Mouse (Mus musculus) left cerebral cortex, adult 11 months (tissue): Measurements from ENCODE around the gene Ldhal6b.

Experiments used
- DNase-seq: peaks from one replicate; pipeline ENCODE4 v3.0.0; 2022; ENCODE audit warnings: low spot score

Ldhal6b gene

DNA sequence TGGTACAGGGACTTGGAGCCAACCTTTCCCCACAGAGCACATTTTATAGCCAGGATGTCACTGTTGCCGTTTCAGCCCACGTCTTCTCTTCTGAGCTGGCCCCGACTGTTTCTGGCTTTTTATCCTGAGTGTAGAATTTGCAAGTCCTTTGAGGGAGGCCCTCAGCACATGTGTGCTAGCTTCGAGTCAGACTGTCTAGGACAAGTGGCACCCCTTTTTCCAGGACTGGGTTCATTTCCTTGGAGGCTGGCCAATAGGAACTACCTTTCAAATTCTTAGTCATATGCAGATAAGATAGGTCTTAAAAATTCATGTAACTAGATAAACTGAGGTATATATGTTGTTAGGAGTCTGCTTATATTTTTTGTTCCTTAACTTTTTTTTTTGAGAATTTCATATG is 8.2 kb downstream of the Ldhal6b start:
- no peak for DNase-seq

DNA sequence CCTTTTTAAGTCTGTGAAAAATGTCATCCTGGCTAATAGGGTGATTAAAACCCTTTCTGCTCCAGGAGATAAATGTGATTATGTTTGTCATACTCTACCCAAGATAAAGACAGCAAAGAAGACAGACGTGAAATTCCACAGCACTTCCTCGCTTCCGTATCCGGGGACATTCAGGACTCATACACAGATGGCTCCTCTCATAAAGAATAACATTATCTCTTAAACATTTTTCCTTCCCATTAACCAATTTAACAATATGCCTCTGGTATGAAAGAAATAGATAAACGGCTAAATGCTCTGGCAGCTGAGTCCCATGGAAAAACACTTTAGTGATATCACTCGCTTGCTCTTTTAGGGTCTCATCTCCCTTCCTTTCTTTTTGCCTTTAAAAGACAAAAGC is 11.5 kb downstream of the Ldhal6b start:
- no peak for DNase-seq

DNA sequence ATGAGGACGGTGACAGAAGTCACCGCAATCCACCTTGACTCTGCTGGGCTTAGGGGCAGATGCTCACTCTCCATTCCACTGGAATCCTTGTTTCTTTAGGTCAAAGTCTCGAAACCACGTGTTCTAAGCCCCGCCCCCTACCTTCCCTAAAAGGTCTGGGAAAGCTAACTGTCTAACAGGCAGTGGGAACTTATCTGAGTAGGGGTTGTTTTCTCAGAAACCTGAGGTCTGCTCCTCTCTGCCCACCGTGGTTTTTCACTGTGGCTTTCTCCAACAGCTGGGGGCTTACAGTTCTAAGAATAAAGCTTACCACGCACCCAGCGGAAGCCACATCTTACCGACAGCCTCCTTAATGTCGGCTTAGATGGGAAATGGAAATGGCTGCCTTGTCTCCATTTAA is 12.0 kb downstream of the Ldhal6b start:
- DNase-seq, result no peak

DNA sequence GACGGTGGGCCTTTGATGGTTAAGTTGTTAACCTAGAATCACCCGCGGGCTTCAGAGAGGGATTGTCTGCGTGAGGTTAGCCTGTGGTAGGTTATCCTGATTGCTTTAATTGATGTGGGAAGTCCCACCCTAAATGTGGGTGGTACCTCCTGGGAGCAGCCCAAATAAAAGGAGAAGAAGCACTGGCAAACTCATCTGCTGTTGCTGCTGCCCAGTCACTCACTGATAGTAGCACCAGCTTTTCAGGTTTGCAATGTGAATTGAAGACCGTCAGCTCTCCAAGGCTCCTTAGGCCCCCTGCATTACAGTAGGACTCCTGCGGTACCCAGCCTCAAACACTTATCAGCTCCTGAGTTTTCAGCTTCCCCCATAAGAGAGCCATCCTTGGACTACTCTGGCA is 14.7 kb downstream of the Ldhal6b start:
- DNase-seq, result no peak

DNA sequence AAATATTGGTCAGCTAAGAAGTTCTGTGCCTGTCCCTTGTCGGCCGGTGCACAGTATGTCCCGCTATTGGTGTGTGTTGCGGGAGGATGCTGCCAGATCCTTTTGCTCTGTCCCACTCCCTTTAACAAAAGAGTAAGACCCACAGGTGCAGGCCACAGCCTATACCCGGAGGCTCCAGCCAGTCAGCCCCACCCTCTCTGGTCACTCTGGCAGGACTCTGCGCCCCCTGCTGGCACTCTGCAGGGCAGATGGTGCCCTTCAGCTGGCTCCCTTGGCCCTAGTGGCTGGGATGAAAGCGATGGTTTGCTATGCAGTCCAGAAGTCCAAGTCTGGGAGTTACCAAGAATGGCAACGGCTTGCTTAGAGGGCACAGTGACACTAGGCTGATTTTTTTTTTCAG is 15.9 kb downstream of the Ldhal6b start:
- DNase-seq, result no peak

DNA sequence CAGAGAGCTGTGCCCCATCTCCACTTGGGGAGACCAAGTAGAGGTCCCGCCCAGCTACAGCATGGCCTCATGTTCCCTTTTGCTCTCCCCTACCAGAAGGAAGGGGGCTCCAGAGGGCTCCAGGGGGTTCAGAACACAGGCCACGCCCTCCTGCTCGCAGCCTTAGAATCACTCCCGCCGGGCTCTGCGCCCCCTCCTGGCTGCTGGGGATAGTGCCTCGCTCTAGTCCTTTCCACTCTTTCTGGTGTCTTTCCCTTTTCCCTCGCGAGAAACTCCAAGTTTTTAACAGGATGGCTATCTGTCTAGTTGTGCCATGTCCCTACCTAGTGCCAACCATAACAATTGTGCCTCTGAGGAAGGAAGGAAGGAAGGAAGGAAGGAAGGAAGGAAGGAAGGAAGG is 16.5 kb downstream of the Ldhal6b start:
- no peak for DNase-seq

DNA sequence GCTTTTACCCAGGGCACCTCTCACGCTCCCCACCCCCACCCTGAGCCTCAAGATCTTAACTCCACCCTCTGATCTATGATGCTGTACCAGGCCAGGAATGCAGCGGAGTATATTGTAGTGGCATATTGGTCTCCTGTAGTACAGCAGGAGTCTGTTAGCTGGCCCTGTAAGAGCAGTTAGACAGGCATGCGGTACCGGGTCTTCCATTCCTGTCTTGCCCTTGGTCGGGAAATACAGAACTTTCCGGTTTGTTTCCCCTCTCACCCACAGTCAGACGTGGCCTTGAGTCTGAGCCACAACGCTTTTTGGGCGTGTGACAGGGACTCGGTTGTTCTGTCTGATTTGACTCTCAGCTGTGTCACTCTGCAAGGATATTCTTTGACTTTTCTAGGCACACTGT is 17.3 kb downstream of the Ldhal6b start:
- DNase-seq, result no peak

DNA sequence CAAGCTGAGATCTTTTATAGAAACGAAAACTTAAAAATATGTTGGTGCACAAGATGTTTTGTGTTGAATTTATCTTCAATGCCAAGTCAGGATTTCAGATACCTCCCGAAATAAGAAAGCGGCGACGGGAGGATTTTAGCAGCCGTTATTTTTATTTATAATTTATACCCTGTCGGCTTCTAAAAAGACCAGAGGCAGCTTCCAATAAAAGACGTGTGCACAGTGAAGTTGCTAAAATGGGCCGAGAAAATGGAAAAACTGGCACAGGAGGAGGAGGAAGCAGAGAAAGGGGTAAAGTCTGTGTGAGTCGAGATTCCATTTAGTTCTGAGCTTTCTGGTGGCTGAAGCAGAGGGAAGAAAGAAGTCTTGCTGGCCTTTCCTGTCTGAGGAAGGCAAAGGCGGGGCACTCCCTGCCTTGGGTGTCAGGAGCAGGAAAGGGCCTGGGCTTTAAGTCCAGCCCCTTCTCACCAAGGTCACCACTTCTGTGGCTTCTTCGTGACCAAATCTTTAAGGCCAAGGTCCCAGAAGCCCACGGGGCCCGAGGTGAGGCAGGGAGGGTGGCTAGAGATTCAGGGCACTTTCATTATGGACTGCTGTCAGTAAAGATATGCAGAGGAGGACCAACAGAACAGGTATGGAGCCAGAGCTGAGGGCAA is 18.0 kb downstream of the Ldhal6b start:
- no peak for DNase-seq

DNA sequence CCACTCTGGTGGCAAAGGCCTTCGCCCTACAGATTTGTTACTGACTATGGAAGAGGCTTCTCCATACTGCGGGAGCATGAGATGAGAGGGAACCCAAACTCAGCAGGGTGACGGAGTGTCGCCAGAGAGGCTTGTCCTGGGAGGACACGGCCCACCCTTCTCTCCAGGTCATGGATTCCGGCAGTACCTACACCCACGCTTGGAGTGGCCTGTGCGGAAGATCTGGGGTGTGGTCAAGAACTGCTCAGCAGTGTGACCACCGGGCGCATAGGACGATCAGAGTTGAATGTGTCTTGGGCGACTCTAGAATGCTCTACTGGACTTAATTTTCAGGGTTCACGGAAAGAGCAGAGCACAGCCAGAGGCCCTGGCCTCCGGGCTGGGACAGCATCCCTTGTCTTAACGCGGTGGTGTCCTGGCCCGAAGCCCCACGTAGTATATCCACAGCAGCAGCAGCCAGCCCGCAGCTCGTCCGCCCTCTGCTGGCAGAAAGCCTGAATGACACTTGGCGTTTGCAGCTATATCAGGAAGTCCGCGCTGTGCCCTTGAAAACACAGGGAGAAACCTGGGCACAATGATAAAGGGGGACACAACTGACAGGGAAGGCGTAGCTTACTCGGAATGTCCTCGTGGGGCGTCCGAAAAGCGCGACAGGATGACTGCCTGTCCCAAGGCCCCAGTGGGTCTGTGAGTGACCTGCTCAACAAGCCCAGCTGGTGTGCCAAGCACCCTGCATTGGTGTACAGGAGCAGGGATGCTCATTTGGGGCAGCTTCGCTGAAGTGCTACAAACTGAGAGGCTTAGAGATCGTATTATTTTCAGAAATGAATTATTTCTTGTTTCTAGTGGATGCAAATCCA is 21.2 kb downstream of the Ldhal6b start:
- peak; percentile 75 for DNase-seq

DNA sequence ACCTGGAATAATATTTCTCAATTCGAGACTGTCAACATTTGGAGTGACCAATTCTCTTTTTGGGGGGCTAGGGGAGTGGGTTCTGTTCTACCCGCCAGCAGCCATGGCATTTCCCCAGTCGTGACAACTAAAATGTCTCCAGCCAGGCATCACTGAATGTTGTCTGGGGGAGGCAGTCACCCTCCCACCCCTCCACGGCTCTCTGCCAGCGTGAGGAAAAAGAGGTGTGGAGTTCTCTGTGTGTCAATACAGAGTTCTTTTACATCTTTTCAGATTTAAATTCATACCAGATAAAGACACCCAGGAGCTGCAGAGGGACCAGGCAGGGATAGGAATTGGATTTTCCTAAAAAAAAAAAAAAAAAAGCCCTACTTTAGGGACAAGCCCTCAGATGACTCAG is 22.4 kb downstream of the Ldhal6b start:
- DNase-seq, result no peak

DNA sequence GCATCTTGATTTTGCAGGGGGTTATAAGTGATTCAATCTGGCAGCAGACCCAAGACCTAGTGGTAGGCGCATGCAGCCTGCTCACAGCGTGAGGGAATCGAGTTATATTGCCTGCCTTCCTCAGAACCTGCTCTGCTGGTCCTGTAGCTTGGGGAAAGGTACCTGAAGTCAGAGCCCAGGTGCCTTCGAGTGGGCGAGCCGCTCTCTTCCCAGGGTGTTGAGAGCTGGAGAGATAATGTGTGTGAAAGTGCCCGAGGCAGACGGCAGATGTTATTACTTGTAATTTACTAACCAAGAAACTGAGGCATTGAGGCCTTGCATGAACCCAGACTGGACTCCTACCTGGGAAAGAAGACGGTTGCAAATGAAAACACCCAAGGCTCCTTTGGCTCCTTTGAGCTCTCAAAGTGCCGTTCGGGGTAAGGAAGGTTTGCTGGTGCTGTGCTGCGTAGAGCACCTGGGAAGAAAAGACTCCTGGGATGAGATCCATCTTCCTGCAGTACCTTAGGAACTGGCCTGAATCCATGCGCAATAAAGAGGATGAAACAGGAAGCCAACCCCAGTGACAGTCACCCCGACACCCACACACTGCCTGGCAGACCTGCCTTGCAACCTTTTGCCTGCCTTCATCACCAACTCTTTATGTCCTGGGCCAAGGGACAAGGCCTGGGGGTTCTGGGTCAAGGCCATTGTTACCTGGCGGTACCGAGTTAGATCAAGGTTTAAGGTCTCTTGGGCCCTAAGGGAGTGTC is 22.9 kb downstream of the Ldhal6b start:
- no peak for DNase-seq

DNA sequence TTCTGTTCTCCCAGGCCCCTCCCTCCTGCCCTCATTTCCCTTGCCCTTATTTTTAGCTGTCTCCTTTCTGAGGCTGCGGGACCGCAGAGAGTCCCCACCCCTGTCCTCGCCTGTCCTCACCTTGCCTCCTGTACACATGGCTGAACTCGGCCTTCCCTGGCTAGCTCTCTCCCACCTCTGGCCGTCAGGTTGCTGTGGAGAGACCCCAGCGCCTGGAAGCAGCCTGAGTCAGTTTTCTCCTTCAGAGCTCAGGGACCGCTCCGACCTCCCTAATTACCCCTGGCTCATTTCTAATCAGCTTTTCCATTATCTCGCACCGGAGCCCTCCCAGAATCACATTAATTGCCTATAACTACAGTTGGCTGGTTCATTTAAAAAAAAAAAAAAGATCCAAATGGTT is 27.9 kb downstream of the Ldhal6b start:
- DNase-seq, result no peak

DNA sequence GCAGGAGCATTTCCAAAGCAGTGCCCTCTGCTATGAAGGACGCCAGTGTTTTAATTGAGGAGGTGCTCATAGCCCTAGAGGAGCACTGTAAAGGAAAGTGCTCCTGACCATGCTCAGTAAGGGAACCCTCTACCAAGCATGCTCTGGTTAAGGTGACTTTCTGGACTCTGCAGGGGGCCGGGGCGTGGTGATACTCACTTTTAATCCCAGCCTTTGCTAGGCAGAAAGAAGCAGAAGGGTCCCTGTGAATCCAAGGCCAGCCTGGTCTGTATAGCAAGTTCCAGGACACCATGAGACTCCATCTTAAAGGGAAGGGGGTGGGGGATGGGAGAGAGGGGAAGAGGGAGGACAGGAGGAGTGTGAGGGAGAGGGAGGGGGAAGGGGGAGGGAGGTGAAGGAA is 30.2 kb downstream of the Ldhal6b start:
- no peak for DNase-seq

DNA sequence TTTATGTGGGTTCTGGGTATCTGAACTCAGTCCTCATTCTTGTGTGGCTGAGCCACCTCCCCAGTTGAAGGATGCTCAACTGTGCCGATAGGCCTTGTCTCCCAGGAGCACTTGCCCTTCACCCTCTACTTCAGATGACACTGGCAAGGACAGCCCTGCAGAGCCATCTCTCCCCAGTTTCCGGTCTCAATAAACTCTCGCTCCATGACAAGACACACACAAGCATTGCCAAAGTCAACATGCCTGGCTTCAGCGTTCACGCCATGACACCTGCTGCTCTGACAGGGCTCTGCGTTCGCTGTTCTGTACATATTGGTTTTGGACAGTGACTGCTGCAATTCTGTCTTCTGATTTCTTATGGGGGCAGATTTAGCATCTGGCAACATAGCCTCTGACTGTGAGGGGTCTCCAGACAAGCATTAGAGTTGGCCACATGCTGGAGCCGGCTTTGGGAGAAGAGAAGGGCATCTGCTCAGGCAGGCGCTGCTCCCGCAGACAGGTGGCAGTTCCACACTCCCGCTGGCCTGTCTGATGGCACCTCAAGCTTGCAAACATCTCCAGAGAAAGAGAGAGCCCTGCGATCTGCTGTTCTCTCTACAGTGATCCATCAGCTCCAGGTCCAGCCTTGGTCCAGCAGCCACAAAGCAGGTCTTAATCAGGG is 31.6 kb downstream of the Ldhal6b start:
- no peak for DNase-seq

DNA sequence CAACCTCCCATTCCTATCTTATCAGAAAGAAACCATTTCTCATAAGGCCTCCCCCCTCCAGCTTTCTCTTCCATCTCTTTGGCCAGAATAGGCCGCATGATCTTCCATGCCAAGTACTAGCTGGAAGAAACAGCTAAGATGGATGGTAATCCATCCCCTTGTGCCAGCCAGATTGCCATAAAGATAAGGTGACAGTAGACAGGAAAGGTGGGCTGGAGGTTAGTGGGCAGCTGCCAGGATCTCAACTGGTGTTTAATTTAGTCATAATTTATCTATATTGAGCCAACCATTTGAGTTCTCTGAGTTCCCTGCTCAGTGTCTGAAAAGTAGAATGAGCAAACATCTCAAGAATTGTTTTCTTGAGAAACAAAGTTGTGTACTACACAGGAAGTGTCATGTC is 32.9 kb downstream of the Ldhal6b start:
- DNase-seq, result no peak

DNA sequence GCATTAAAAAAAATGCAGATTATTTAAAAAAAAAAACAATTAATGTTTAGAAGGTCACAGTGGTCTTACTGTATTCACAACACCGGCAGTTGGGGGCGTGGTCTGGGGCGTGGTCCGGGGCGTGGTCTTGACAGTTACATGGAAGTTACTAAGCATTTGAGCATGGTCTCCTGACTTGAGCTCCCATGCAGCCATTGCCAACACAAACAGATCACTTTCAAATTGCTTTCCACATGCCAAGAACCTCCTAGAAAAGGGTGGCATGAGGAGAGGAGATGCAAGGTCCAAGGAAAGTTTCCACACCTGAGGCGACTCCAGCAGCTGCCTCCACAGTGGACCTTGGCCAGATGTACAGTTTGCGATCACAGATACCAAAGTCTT is 40.6 kb downstream of the Ldhal6b start:
- no peak for DNase-seq

DNA sequence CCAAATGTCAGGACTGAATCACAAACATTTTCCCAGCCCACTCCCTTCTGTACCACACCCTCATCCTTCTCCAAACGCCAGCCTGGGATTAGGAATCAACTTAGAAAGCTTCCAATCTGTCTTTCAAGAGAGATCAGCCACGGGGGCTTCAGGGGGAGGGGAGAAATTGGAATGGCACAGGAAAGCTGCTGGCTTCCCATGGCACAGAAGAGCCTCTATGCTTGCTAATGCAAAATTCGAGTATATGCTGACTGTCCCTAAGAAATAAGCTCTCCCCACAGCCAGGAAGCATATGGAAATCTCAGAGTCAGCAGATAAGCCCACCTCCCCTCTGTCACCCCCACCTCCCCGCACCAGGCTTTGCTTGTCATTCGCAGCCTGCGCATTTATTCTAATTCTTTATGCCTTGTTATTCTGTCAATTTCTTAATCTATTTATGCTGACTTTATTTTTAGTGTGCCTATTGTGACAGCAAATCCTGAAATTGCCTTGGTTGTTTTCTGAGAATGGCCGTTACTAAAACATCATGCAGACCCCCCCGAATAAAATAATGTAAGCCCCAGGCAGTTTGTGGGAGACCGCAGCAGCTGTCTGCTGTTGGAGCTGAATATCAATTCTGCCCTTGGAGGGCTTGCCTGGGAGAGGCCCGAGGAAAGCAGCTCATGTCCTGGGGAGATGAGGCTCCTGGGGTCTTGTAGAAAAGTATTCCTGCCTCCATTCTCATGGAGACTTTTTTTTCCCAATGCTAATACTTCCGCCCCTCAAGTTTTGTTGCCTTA is 41.2 kb downstream of the Ldhal6b start:
- no peak for DNase-seq

DNA sequence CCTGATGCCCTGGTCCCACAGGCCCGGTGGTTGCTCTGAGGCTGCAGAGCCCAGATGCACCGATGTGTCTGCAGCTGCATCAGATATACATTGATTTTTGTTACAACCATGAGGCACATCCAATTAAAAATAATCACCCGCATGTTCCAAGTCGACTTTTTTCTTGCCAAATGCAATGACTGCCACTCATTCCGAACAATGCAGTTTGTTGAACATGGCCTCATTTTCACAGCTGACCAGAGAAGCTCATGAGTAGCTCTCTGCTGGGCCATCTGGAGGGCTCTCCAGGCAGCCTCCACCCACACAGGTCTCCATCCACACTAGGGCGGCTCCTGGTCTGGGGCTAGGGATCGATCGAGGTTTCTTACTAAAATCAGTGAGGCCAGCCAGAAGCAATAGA is 45.6 kb downstream of the Ldhal6b start:
- DNase-seq, result no peak

DNA sequence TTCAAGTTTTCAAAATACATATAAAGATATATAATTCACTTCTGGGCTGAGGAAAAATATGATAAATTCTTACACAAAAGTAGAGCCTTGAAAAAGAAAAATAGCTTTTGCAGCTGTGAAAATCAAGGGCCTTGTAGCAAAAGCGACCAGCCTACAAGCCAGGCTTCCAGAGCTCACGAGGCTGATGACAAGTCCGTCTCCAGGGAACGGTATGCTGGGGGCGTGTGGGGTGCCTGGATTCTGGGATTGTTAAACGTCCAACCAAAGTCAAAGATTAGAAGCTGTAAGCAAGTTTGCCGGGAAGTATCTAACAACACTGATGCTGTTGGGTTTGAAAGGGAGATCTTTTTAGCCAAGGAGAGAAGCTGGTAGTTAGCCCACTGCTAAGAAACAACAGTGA is 47.0 kb downstream of the Ldhal6b start:
- DNase-seq, result no peak

DNA sequence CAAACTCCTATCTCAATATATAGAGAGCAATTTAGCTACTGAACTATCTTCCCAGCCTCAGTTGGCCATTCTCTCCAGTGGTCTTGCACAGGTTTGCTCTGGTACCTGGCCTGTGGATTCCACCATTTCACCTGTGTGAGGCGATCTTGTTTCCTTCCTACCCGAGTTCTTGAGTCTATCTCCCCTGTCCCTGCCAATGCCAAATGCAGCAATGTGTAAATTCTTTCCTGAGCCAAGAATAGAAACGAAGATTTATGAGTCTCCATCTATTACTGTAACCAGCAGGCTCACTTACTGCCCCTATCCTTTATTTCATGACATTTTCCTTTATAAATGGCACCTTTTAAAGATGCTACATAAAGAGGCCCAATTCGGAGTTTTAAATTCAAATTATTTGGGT is 47.5 kb downstream of the Ldhal6b start:
- DNase-seq, result no peak
